Mouse (Mus musculus): ENCODE data around the gene Dact3.

Dact3 gene

DNA sequence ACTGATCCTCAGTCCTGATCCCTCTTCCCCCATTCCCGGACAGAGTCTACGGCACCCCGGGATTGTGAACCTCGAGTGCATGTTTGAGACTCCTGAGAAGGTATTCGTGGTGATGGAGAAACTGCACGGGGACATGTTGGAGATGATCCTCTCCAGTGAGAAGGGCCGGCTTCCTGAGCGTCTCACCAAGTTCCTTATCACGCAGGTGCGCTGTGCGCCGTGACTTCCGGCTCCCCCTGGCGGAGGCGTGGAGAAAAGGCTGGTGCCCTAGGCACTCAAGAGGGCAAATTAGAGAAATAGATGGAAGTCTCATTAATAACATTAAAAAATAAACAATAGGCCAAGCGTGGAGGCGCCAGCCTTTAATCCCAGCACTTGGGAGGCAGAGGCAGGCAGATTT lies 16.8 kb upstream of the Dact3 start:
- peak; percentile 68 for DNase-seq

DNA sequence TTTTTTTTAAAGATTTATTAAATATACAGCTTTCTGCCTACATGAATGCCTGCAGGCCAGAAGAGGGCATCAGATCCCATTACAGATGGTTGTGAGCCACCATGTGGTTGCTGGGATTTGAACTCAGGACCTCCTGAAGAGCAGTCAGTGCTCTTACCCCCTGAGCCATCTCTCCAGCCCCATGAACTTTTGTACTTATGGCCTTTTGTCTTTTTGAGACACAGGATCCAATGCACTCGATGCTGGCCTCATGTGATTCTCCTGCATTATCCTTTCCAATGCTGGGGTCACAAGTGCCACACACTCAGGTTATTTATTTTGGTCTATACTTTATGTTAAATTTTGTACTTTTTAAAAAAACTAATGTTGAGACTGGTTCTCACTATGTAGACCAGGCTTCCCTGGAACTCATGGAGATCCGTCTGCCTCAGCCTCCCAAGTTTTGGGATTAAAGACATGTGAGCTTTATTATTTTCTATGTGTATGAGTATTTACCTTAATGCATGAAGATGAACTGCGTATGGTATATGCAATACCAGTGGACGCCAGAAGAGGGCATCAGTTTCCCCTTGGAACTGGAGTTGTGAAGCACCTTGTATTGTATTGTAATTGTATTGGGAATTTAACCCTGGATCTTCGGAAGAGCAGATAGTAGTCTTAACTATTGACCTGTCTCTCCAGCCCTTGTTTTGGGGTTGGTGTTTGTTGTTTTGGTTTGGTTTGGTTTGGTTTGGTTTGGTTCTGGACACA lies 15.0 kb upstream of the Dact3 start:
- DNase-seq = peak; percentile 69

DNA sequence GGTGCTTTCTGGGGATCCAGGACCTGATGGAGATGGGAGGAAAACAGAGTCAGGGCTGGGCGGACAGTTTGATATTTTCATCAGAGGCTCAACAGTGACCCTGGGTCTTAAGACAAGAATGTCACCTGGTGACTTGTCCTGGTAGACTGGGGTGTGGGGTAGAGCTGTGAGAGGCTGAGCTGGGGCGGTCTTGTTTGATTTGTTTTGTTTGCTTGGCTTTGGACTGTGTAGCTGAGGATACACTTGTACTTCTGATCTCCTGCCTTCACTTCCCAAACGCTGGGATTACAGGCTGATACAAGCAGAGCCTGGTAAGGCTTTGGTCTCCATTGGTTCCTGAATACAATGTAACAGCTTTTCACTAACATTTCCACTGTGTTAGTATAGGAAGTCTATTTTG lies 7.6 kb upstream of the Dact3 start:
- no peak for DNase-seq

DNA sequence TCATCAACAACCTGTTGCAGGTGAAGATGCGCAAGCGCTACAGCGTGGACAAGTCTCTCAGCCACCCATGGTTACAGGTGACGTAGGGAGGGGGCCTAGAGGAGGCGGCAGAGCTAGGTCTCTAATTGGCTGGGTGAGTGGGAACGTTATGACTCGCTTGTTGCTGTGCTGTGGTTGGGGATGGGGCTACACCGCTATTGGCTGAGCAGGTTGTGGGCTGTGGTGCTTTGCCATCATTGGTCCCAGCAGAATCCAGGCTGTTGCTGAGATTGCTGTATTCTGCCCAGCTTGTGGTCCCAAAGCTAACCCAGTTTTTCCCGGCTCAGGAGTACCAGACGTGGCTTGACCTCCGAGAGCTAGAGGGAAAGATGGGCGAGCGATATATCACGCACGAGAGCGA lies 5.6 kb upstream of the Dact3 start:
- no peak for DNase-seq

DNA sequence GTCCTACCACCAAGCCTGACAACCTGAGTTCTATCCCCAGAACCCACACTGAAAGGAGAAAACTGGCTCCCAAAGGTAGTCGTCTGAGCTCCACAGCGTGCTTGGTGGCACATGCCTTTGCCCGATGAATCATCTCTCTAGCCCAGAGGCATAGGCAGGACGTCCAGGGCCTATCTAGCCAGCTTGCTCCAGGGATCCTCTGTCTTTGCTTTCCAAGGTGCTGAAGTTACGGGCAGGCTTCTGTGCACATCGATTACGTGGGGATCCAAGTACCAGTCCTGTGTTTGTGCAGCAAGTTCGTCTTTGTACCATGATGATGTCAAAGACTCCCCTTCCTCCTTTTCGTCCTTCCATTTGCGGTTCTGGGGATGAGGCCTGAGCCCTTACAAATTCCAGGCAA lies 3.5 kb upstream of the Dact3 start:
- DNase-seq = no peak

DNA sequence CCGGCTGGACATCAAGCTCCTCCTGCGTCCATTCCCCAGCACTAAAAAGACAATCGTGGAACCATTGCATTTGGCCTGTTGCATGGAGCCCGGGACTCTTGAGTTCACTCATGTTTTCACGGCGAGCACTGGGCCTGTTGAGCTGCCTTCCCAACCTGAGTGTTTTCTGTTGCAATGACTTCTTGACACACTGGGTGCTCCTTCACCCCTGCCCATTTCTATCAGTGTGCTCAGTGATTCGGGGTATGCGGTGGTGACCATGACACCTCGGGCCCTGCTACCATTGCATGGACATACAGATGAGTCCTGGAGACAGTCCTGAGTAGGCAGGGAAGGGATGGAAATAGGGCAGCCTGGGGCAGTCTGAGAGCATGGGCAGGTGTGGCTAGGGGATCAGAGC lies 2.6 kb upstream of the Dact3 start:
- DNase-seq = no peak

DNA sequence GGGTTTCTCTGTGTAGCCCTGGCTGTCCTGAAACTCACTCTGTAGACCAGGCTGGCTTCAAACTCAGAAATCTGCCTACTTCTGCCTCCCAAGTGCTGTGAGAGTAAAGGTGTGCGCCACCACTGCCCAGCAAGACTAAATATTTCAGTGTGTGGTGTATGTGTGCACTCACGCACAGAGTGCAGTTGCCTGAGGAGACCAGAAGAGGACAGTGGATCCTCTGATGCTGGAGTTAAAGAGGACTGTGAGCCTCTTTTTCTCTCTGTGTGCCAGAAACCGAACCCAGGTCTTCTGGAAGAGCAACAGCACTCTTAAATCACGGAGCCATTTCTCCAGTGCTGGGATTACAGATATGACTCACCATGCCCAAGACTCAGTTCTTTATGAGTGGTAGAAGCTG lies 1.7 kb upstream of the Dact3 start:
- no peak for DNase-seq

DNA sequence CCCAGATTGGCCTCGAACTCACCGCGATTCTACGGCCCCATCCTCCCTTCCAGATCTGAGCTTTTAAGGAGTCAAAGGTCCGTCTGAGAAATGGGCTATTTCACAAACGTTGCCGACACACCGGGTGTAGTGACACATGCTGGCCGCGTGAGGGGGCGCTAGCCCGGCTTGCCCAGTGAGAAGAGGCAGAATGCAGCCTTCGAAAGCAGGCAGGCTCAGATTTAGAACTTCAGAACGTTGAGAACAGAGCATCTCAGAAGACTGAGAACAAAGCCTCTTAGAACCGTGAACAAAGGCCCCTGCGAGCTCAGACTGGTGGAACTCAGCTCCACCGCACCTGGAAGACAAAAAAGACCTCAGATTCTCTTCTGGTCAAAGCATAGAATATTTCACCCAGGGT lies 927 bp upstream of the Dact3 start:
- DNase-seq = peak; percentile 81

DNA sequence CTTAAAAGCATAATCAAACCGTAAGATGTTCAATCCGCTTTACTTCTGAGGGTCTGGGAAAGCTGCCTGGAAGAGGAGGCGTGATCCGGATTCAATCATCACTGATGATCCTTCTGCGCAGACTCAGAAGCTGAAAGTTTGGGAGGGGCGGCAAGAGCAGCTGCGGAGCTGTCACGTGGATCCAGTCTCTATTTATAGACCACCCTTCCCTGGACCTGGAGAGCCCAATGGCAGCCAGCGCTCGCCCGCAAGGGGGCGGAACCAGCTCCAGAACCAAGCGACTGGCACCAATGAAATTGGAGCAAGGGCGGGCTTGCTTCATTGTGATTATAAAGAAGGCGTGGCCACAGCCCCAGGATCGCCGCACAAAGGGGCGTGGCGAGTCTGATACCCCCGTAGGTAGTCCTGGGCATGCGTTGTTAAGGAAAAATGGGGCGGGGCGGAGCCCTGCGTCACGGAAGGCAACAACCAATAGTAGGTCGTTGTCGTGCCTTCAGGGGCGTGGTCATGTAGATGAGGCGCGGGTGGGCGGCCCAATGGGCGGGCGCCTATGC lies 284 bp upstream of the Dact3 start:
- DNase-seq = peak; percentile 99

DNA sequence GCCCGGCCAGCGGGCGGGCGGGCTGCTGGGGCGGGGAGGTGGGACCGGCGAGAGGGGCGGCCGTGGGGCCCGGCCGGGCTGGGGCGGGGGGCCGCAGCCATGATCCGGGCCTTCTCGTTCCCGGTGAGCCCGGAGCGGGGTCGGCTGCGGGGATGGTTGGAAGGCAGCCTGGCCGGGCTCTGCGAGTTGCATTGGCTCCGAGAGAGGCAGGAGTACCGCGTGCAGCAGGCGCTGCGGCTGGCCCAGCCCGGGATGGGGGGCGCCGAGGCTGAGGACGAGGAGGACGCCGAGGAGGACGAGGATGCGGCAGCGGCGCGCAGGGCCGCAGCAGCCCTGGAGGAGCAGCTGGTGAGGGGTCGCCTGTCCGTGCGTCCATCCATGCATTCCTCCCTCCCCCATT lies 209 bp downstream of the Dact3 start:
- DNase-seq = no peak

DNA sequence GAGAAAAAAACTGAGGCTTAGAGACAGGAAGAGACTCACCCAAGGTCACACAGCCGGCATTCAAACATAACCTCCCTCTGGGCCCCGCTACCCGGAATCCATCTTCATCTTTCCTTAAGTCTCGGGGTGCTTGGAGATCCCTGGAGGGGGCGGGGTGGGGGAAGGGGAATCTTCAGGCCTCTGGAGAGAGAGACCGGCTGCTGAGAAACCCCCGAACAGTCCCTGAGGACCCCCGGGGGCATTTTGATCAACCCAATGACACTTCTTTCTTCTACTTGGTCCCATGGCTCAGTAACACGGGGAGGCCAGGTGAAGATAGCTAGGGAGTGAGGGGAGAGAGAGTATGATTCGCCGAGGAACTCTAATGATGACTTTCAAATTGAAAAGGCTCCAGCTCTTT lies 889 bp downstream of the Dact3 start:
- DNase-seq = no peak

DNA sequence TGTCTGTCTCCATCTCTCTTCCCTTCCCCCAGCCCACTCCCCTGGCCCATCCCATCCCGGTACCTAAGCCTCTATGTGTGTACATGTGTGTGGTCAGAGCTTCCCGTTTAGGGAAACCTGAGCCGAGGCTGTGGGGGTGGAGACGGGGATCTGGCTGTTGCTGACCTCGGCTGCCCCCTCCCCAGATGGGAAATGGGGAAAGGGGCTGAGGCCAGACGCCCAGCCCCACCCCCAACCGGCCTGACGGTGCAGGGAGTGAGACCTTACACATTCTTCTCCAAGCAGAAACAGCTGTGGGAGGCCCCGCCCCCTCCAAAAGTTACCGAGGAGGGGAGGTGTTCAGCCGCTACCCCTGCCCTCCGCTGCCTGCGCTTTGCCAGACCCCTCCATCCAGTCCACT lies 1.5 kb downstream of the Dact3 start:
- peak; percentile 29 for DNase-seq

DNA sequence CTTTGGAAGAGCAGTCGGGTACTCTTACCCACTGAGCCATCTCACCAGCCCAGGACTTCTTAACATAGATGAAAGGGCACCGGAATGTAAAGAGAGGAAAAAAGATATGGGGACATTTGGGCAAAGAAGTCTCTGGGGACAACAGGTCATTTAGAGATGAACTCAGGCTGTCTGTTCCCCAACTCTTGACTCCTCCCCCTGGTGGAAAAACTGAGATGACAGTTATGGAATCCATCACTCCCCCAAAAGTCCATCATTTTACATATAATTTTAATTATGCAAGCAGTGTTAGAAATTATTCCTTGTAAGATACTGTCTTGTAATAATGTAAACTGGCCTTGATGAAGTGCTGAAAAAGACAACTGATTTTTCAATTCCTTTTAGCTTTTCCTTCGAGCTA lies 2.6 kb downstream of the Dact3 start:
- DNase-seq = no peak

DNA sequence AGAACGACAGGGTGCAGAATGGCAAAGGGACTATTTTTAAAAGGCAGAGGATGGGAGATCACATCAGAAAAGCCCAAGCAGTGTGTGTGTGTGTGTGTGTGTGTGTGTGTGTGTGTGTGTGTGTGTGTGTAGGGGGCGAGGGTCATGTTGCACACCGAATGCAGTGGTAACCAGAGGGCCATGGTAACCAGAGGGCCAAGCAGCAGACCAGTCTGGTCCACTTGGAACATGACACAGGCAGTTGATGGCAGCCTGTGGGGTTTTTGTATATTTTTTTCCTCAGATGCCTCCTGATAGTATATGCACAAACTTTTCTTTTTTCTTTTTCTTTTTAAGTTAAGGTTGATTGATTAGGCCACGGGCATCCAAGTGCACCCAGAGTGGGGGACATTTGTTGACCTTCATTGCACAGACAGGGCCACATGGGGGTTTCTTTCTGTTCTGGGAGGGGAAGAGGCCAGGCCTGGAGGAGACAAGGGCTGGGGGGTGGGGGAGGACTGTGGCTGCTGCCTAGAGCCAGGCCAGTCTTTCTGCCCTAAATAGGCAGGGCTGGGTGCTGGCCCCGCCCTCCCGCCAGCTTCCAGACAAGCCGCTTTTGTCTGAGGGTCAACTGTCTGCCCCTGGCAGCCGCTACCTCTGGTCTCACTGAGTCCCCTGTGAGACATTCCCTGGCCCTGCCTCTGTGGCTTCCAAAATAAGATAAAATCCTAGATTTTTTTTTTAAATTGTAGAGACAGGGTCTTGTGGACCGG lies 4.9 kb downstream of the Dact3 start:
- no peak for DNase-seq

DNA sequence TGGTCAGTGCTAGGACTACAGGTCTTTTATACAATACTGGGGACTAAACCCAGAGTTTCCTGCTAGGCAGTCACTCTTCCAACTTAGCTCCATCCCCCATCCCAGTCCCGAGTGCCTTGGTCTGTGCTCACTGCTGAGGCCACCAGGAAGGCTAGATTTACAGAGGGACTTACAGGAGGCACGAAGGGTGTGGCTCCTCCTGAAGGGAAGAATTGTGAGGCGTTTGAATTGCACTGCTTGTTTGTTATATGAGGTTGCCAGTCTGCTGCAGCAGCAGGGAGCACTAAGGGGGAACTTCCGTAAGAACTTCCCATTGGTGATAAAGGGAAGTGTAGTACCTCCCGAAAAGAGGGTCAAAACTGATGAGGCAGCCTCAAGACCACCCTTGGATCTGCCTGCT lies 5.5 kb downstream of the Dact3 start:
- DNase-seq = no peak

DNA sequence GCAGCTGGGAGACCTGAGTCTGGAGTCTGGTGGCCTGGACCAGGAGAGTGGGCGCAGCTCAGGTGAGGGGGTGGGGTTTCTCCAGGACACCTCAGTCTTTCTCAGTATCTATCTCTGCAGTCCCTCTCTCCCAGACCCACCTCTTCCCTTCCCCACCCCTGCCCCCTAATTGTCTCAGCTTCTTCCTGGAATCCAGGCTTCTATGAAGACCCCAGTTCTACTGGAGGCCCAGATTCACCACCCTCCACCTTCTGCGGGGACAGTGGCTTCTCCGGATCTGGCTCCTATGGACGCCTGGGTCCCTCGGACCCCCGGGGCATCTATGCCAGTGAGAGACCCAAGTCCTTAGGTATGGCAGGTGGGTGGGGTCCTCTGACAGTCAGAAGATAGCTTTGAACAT lies 8.0 kb downstream of the Dact3 start:
- DNase-seq = no peak

DNA sequence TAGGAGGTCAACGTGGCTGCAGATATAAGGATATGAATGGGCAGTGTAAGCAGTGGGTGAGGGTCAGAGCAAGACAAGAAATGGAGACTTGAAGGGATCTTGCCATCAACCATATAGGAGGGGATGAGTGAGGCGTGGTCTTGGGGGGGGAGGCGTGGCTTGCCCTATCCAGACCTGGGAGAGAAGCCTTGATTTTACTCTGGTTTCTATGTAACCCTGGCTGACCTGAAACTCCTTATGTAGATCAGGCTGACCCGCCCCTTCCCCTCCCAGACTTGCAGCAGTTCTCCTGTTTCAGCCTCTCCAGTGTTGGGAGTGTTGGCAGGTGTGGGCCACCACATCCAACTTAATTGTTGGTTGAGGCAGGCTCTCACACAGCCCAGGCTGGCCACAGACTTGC lies 9.2 kb downstream of the Dact3 start:
- no peak for DNase-seq

DNA sequence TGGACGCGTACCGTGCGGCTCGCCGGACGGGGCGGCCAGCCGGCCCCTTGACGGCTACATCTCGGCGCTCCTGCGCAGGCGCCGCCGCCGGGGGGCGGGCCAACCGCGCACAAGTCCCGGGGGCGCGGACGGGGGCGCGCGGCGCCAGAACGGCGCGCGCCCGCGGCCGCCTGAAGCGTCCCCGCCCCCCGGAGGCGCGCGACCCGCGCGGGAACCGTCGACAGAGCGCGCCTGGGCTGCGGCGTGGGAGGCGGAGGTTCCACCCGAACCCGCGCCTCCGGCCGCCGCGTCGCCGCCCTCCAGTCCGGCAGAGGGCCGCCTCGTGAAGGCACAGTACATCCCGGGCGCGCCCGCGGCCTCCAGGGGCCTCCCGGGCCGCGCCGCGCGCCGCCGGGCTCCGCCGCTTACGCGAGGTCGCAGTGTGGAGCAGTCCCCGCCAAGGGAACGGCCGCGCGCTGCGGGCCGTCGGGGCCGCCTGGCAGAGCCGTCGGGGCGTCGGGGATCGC lies 10.2 kb downstream of the Dact3 start:
- DNase-seq = no peak

DNA sequence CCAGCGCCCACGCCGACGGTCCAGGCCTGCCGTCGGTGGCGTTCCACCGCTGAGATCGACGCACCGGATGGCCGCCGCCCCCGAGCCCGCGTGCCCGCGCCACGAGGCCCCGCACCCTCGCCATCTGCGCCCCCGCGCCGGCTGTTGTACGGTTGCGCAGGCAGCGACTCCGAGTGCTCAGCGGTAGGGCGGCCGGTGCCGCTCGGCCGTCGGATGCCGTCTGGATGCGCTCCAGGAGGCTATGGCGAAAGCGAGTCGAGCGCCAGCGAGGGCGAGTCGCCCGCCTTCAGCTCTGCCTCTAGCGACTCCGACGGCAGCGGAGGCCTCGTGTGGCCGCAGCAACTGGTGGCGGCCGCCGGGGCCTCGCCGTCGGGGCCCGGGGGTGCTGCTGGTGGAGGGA lies 10.8 kb downstream of the Dact3 start:
- no peak for DNase-seq

DNA sequence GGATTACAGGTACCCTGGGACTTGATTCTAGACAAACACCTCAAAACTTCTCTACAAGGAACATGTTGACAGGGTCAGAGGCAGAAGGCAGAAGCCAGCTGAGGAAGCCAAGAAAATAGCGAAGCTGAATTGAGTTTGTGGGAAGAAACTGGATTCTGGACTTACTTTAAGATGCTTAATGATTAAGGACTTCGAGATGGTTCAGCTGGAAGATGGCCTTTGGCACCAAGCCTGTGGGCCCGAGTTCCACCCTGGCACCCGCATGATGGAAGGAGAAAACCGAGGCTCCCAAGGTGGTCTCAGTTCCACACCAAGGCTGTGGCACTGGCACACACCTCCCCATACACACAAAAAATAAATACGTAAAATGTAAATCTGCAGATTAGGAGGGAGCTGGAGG lies 15.4 kb downstream of the Dact3 start:
- DNase-seq = no peak

DNA sequence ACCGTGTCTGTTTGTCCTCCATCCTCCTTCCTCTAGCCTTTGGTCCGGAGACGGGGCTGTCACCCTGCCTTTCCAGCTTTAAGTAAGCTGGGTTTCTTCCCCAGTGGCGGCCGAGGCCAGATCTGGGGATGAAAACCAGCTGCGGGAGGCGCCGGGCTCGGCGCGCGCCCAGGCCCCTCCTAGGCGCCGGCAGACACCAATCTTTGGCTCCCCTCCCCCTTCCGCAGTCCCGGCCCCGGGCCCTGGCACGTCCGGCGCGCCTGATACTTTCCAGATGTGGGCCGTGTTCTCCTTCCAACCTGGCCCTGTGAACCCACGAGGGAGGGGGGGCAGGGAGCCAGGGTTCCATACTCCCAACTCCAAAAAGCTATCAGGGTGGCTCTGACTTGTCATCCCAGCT lies 15.8 kb downstream of the Dact3 start:
- no peak for DNase-seq

DNA sequence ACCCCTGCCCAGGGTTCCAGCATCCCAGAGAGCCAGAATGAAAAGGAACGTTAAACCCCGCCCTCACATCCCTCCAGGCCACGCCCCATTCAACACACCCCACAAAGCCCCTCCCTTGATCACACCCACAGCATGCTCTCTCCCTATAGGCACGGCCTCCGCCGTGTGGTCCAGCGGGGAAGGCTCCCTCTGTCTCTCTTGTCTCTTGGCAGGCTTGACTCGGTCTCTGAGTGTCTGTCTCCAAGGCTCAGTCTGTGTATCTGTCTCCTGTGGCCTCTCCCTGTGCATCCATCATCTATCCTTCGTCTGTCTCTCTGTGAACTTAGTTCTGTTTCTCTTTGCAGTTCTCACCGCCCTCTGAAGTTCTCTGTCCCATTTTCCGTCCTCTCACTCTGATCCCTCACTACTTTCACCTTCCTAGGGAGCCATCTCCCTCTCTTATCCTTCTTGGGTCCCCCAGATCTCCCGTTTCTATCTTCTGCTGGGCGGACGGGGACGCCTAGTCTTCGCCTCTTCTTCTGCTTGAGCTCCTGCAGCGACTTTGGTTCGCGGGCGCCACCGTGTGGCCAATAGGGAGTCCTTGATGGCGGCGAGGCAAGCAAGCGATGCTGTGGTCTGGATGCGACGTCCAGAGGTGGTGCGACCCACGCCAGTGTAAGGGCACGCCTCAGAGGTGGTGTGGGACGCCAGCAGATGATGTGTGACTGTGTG lies 16.7 kb downstream of the Dact3 start, which contains the start of gene Gng8:
Gene Gng8 (plus strand): TSS at position 146 of the 711 bp plus-strand sequence.
- peak; percentile 83 for DNase-seq

DNA sequence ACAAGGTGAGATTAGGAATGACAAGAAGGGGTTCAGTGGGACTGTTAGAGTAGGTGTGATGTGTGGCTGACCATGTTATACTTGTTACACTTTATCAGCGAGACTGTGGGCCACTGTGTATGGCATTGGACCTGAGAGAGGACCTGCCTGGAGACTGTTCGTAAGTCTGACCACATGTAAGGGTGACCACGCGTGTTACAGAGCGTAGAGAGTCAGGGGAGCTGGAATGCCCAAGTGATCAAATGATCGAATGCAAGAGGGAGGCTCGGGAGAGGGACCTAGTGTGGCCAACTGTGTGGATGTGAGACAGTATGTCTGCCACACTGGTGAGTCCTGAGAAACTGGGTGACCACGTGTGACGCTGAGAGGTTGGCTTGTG lies 17.2 kb downstream of the Dact3 start:
- DNase-seq = no peak

DNA sequence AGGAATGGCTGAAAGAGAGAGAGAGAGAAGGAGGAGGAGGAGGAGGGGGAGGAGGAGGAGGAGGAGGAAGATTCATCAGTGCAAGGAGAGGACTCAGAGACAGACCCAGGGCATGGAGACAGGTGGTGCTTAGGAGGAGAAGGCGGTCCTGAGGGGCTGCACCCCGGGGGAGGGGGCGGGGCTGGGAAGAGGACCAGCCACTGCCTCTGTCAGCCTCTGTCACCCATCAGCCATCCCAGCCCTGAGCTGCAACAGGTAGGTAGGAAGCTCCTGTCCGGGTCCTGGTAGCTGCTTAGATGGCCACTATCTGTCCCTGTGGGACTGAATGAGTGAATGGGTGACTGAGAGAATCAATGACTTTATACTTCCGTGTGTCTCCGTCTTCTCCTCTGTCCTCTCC lies 18.5 kb downstream of the Dact3 start:
- no peak for DNase-seq
